Mouse (Mus musculus) liver, embryonic 14.5 days (tissue): ENCODE data around the gene Dio1.

Source experiments
- CTCF ChIP-seq: IDR thresholded peaks from 2 replicates; pipeline ENCODE4 v1.5.1; 2016; ENCODE audit warnings: antibody characterized with exemption, low read depth, control low read depth
- EP300 ChIP-seq: IDR thresholded peaks from 2 replicates; pipeline ENCODE4 v1.6.1; 2016; ENCODE audit warnings: antibody characterized with exemption, low read depth

DNA sequence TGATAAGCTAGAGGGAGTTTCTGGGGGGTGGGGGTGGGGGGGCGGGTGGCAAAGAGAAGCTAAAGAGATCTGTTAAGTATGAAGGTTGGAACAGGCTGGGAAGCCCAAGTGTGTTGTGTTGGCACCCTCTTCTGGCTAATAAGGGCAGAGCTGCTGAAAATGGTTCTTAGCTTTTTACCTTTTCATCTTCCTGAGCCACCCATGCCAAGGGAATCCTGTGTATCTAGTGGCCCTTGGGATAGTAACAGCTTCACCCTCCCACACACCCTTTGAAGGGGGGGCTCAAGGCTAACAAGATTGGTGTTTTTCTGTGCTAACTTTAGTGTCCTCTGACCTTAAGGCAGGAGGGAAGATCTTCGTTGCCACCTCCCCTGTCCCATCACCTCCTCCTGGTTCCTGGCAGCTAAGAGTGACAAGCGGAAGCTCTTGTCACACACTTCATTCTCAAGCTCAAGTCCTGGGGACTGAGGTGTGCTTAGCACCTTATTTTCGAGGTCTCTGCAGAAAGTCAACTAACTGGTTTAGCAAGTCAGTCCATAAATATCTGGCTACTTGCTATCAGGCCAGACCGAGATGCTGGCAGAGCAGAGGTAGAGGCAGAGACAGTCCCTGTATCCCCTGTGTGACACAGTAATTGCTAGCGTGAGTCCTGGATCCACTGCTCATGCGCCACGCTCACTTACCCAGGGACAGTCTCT is 42.5 kb upstream of the Dio1 start:
- peak; percentile 59 for TF ChIP-seq CTCF
- no peak for TF ChIP-seq EP300
